ENCODE assay signal across 17 mouse cellular contexts in the genomic region with DNA sequence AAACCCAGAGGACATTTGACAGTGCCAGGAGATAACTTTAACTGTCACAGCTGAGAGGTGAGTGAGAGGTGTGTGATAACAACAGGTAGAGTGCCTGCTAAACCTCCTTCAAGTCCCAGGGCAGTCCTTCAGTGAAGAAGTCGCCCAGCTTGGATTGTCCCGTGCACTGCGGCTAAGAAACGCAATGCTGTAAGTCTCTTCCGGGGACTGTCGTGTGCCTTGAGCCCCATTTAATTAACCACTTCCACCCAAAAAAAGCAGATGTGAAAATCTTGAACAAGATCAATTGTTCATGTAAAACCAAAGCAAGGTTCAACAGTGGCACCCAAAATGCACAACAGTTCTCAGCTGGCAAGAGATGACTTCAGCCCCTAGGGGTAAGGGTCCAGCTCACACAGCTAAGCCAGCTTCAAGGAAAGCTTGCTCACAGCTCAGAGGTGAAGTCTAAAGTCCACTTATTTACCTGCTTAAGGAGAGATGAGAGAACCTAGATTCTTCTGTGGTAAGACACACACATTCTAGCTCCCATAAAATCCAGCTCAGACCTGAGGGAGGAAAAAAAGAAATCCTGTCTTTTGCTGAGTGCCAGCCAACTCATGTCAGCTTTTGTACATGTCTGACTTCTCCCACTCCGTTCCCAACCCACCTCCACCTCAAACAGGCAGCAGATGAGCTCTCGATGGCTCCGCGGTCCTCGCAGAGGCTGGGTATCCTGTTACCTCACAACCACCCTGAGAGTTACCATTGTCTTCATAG. TPM values are rescaled to one million over a fixed set of nuclear protein-coding genes. Genes with fewer than 3 reads are reported as not detected.
DNase-seq lines count a peak whose midpoint lies in the region; ATAC-seq and TF ChIP-seq lines count a peak whose summit lies in the region.
"Had no signal": no experiment of that assay in that cellular context is flagged by ENCODE, and none has a peak within 500 bp of the region (broad histone marks: within the 10 kb centered on the region; RNA-seq: fewer than 3 reads in every experiment).

No protein-coding gene starts in this region.

- TF ChIP-seq POLR2A in CH12.LX (IDR thresholded peaks at IDR 0.05; ENCODE audit: low read depth, low read length), result no peak

- H3K27me3 ChIP-seq in kidney, embryonic 16.5 days (ENCODE audit: insufficient read depth, low read length), result no peaks in the 10 kb centered on the region
- no peaks in the 10 kb centered on the region for H3K27me3 ChIP-seq in CH12.LX (replicated peaks)
- no peaks in the 10 kb centered on the region for H3K27me3 ChIP-seq in limb, embryonic 10.5 days (ENCODE audit: low read depth, poor library complexity, severe bottlenecking)
- H3K27me3 ChIP-seq: lung, embryonic 15.5 days had no signal

- WGBS in kidney, embryonic 16.5 days, result 58% methylated on average over 11 of the region's 11 CpGs
- 74% methylated on average over 11 of the region's 11 CpGs for WGBS in limb, embryonic 10.5 days

- no peak overlapping the region for H3K27ac ChIP-seq in kidney, embryonic 16.5 days (ENCODE audit: low read length)
- H3K27ac ChIP-seq in CH12.LX (ENCODE audit: insufficient read depth, low read depth), result no peak overlapping the region
- H3K27ac ChIP-seq in limb, embryonic 10.5 days, result 0 out of 2 replicates have a peak overlapping the region, but pooled peaks have one; percentile 14
- no peak overlapping the region for H3K27ac ChIP-seq in left cerebral cortex, adult 2 months
- H3K27ac ChIP-seq: hindbrain, embryonic 14.5 days; lung, embryonic 15.5 days had no signal

- no peak overlapping the region for H3K4me2 ChIP-seq in kidney, embryonic 16.5 days (replicated peaks; ENCODE audit: low read depth, low read length)
- no peak overlapping the region for H3K4me2 ChIP-seq in CH12.LX (ENCODE audit: insufficient read depth, low read depth, poor library complexity, severe bottlenecking)
- H3K4me2 ChIP-seq: heart, embryonic 11.5 days; hindbrain, embryonic 14.5 days; lung, embryonic 15.5 days had no signal

- no peak overlapping the region for H3K9ac ChIP-seq in kidney, embryonic 16.5 days (replicated peaks; ENCODE audit: low read length)
- H3K9ac ChIP-seq in CH12.LX (ENCODE audit: insufficient read depth, low read depth), result no peak overlapping the region
- H3K9ac ChIP-seq: hindbrain, embryonic 14.5 days; lung, embryonic 15.5 days had no signal

- no peaks in the 10 kb centered on the region for H3K9me3 ChIP-seq in kidney, embryonic 16.5 days (ENCODE audit: low read length)
- no peaks in the 10 kb centered on the region for H3K9me3 ChIP-seq in CH12.LX (replicated peaks; ENCODE audit: low read length)
- no peaks in the 10 kb centered on the region for H3K9me3 ChIP-seq in limb, embryonic 10.5 days (replicated peaks)
- H3K9me3 ChIP-seq: lung, embryonic 15.5 days had no signal

- DNase-seq in kidney, adult 8-10 months, result peak; percentile 16 to 23
- DNase-seq in CH12.LX (ENCODE audit: extremely low read depth), result no peak
- peak; percentile 68 for DNase-seq in brain, adult 2 months (ENCODE audit: low read depth, low spot score)
- DNase-seq in limb, embryonic 10.5 days (ENCODE audit: low spot score), result no peak
- DNase-seq in B cell, adult 2 months, result no peak
- no peak for DNase-seq in left cerebral cortex, adult 2 months (ENCODE audit: extremely low spot score in 1 of 2, low spot score in 2 of 2)
- no peak for DNase-seq in neural tube, embryonic 10.5 days (ENCODE audit: extremely low spot score, low spot score)
- DNase-seq: cerebellum, postnatal 14 days; gastrocnemius, postnatal 36 days; heart, postnatal 14 days; layer of hippocampus, adult 9-11 months; midbrain, embryonic 14.5 days had no signal

- H3K4me1 ChIP-seq in kidney, embryonic 16.5 days (ENCODE audit: insufficient read depth, low read length), result peaks cover 17% of the 10 kb centered on the region
- H3K4me1 ChIP-seq in CH12.LX (ENCODE audit: control insufficient read depth in 1 of 2, insufficient read depth in 2 of 2), result peaks cover 0 to 2% of the 10 kb centered on the region in 2 experiments; a peak in 1 of 4 replicates
- H3K4me1 ChIP-seq in limb, embryonic 10.5 days, result peaks cover 36% of the 10 kb centered on the region

- TF ChIP-seq CTCF in CH12.LX (conservative IDR thresholded peaks at IDR 0.05 in 1 of 2, IDR thresholded peaks at IDR 0.05 in 1 of 2; ENCODE audit: low read depth in 2 of 2, low read length in 2 of 2), result no peak
- no peak for TF ChIP-seq CTCF in left cerebral cortex, adult 2 months (IDR thresholded peaks at IDR 0.05)

- dilution Hi-C loops in CH12.LX (cut with MboI; ENCODE audit: extremely low pct_ligation_motif_present, extremely low pct_unique_long_range_greater_than_20kb, low sequenced_read_pairs), result no loop called here

- TF ChIP-seq RAD21 in CH12.LX (IDR thresholded peaks at IDR 0.05; ENCODE audit: low read depth, low read length), result no peak

- H3K4me3 ChIP-seq in kidney, embryonic 16.5 days (ENCODE audit: low read length), result no peak overlapping the region
- no peak overlapping the region for H3K4me3 ChIP-seq in CH12.LX (replicated peaks in 1 of 3; ENCODE audit: low read depth in 2 of 3, low read length in 2 of 3, poor library complexity in 1 of 3)
- H3K4me3 ChIP-seq in limb, embryonic 10.5 days, result no peak overlapping the region
- H3K4me3 ChIP-seq in left cerebral cortex, adult 2 months, result no peak overlapping the region
- H3K4me3 ChIP-seq: lung, embryonic 15.5 days; myocyte had no signal

- in situ Hi-C loops in CH12.LX (cut with MboI; ENCODE audit: low pct_ligation_motif_present, low pct_unique_long_range_greater_than_20kb, low sequenced_read_pairs), result no loop called here

- H3K36me3 ChIP-seq in kidney, embryonic 16.5 days (ENCODE audit: insufficient read depth, low read length), result no peaks in the 10 kb centered on the region
- no peaks in the 10 kb centered on the region for H3K36me3 ChIP-seq in CH12.LX (replicated peaks in 1 of 2; ENCODE audit: control insufficient read depth in 1 of 2, insufficient read depth in 1 of 2, low read length in 1 of 2)
- H3K36me3 ChIP-seq in limb, embryonic 10.5 days, result no peaks in the 10 kb centered on the region
- H3K36me3 ChIP-seq: lung, embryonic 15.5 days had no signal

- intact Hi-C loops in left cerebral cortex, adult 2 months (cut with DNase I), result loop anchor here (2.0 kb wide), 1 partner anchor 29 kb away; no protein-coding TSS in a partner anchor

- TF ChIP-seq EP300 in CH12.LX (IDR thresholded peaks at IDR 0.05; ENCODE audit: low read length), result no peak

- no peak for ATAC-seq in kidney, embryonic 16.5 days (ENCODE audit: low FRiP score, low TSS enrichment)

- no peaks in the 10 kb centered on the region for H3K79me2 ChIP-seq in CH12.LX (replicated peaks; ENCODE audit: control insufficient read depth, extremely low read depth, insufficient read depth, poor library complexity, severe bottlenecking)

TF ChIP-seq in CH12.LX, 34 proteins besides CTCF, POLR2A, EP300 and RAD21:
- no peak for TF ChIP-seq RCOR1 (conservative IDR thresholded peaks at IDR 0.05; ENCODE audit: low read depth, low read length)
- peak; percentile 60 for TF ChIP-seq BHLHE40 (IDR thresholded peaks at IDR 0.05; ENCODE audit: low read depth, low read length)
- TF ChIP-seq ZMIZ1 (IDR thresholded peaks at IDR 0.05; ENCODE audit: low read depth, low read length), result no peak

RNA-seq across cellular contexts. Expression of a gene that starts 34.3 kb away (rescaled TPM):
- 69.3 and 72.7 TPM in 2 replicates for polyA plus RNA-seq in kidney, embryonic 16.5 days (2015; fragmentation: Nextera tagmentation; extraction: Ambion mirVana)
- total RNA-seq in CH12.LX (2012; rRNA removed) (38.9 and 51.2 TPM in 2 replicates), CH12.LX (2014; rRNA removed) (42.0 and 43.0 TPM in 2 replicates)
- polyA plus RNA-seq in CH12.LX (2012; ENCODE audit: insufficient read length, low read depth), result 38.2 and 43.2 TPM in 2 replicates
- 110 and 119 TPM in 2 replicates for polyA plus RNA-seq in limb, embryonic 10.5 days (2016; fragmentation: Nextera tagmentation; extraction: Ambion mirVana)
- 10 to 100 TPM; 83.2 to 85.1 TPM for total RNA-seq in left cerebral cortex, adult 2 months (2021)

Comparison
In these comparisons a context has a peak if more than half of its experiments do, and no peak if none do; other contexts are left out.
1. DNase-seq: peak in kidney, adult 8-10 months (2 of 2) and brain, adult 2 months (single experiment); none in CH12.LX (single experiment), limb, embryonic 10.5 days (single experiment), B cell, adult 2 months (0 of 2), left cerebral cortex, adult 2 months (0 of 2) and neural tube, embryonic 10.5 days (single experiment).